Mouse (Mus musculus) C2C12 (cell line): Measurements from ENCODE around the gene Sun1. TPM values are rescaled to one million over a fixed set of nuclear protein-coding genes. Genes with fewer than 3 reads are reported as not detected.

Experiments
- H3K27me3 ChIP-seq: one replicate; pipeline ENCODE4 v1.6.1; 2011; ENCODE audit not compliant: control insufficient read depth, insufficient read depth, insufficient read length
- H3K36me3 ChIP-seq: one replicate; pipeline ENCODE4 v1.6.1; 2011; ENCODE audit not compliant: control insufficient read depth, insufficient read depth
- H3K4me3 ChIP-seq: one replicate; pipeline ENCODE4 v1.5.1; 2011; ENCODE audit warnings: mild to moderate bottlenecking, control low read depth; ENCODE audit not compliant: poor library complexity, insufficient read depth, severe bottlenecking
- H3K79me2 ChIP-seq: one replicate; pipeline ENCODE4 v1.6.1; 2011; ENCODE audit not compliant: control insufficient read depth, insufficient read depth
- H3K79me3 ChIP-seq: one replicate; pipeline ENCODE4 v1.6.1; 2011; ENCODE audit warnings: low read depth, control low read depth
- H3ac ChIP-seq: one replicate; pipeline ENCODE3; 2011; ENCODE audit warnings: low read depth; ENCODE audit not compliant: control insufficient read depth, insufficient read length
- CEBPB ChIP-seq: IDR thresholded peaks from one replicate; pipeline ENCODE4 v1.6.1; 2011; ENCODE audit warnings: low read depth, mild to moderate bottlenecking, control low read depth, moderate library complexity
- CTCF ChIP-seq: IDR thresholded peaks from one replicate; pipeline ENCODE4 v1.5.1; 2011; ENCODE audit not compliant: control insufficient read depth, insufficient read depth, insufficient read length
- FOSL1 ChIP-seq: IDR thresholded peaks from one replicate; pipeline ENCODE4 v1.8.0; 2011; ENCODE audit warnings: mild to moderate bottlenecking, low read length; ENCODE audit not compliant: poor library complexity, insufficient read depth, severe bottlenecking
- MAX ChIP-seq: IDR thresholded peaks from one replicate; pipeline ENCODE4 v1.6.1; 2011; ENCODE audit warnings: mild to moderate bottlenecking, control low read depth
- MYOD1 ChIP-seq: IDR thresholded peaks from one replicate; pipeline ENCODE4 v1.6.1; 2011; ENCODE audit warnings: low read depth; ENCODE audit not compliant: control insufficient read depth, insufficient read length
- MYOG ChIP-seq: IDR thresholded peaks from one replicate; pipeline ENCODE4 v1.6.1; 2011; ENCODE audit not compliant: control insufficient read depth, insufficient read length; ENCODE audit errors: extremely low read depth
- USF1 ChIP-seq: IDR thresholded peaks from one replicate; pipeline ENCODE4 v1.6.1; 2011; ENCODE audit warnings: low read depth, mild to moderate bottlenecking, control low read depth, moderate library complexity
- polyA plus RNA-seq: library from polyadenylated mRNA; unstranded; fragments of >200 nt; fragmentation: generic; extraction: Trizol; gene quantifications from one replicate; pipeline ENCODE4 v1.2.1, GENCODE M21; 2012; ENCODE audit warnings: missing spikeins

The Sun1 gene
- polyA plus RNA-seq, 1 experiment = 39.4 TPM

GRCm38 (mm10) chr5:139202127-139202526 lies 1.7 kb downstream of the Sun1 start:
- Histone ChIP-seq H3K79me2 (peaks cover 66% of the 10 kb centered on the region), H3K4me3 (no peak overlapping the region), H3ac (no peak overlapping the region), H3K27me3 (no peaks in the 10 kb centered on the region), H3K79me3 (peaks cover 55% of the 10 kb centered on the region), H3K36me3 (peaks cover 6% of the 10 kb centered on the region)
- no peak for TF ChIP-seq USF1
- TF ChIP-seq MYOG = no peak
- no peak for TF ChIP-seq CTCF
- no peak for TF ChIP-seq MYOD1
- no peak for TF ChIP-seq FOSL1
- TF ChIP-seq CEBPB = no peak
- no peak for TF ChIP-seq MAX

- peaks cover 65% of the 10 kb centered on the region for H3K79me3 ChIP-seq
- TF ChIP-seq MYOD1 (no peak), CTCF (no peak), MAX (no peak), MYOG (no peak), USF1 (no peak), CEBPB (no peak), FOSL1 (no peak)
- H3K36me3 ChIP-seq = peaks cover 6% of the 10 kb centered on the region
Observed at GRCm38 (mm10) chr5:139203312-139203711, 2.9 kb downstream of the Sun1 start.

GRCm38 (mm10) chr5:139206081-139206480 lies 5.6 kb downstream of the Sun1 start:
- Histone ChIP-seq H3ac (no peak overlapping the region), H3K79me2 (peaks cover 100% of the 10 kb centered on the region), H3K4me3 (no peak overlapping the region), H3K36me3 (peaks cover 18% of the 10 kb centered on the region), H3K27me3 (no peaks in the 10 kb centered on the region), H3K79me3 (peaks cover 83% of the 10 kb centered on the region)
- no peak for TF ChIP-seq MAX
- no peak for TF ChIP-seq CEBPB
- TF ChIP-seq USF1 = no peak
- no peak for TF ChIP-seq FOSL1
- no peak for TF ChIP-seq MYOD1
- no peak for TF ChIP-seq CTCF
- TF ChIP-seq MYOG = no peak

More at GRCm38 (mm10) chr5:139203312-139203711, 2.9 kb downstream of the Sun1 start:
- H3K27me3 ChIP-seq = no peaks in the 10 kb centered on the region
- H3K79me2 ChIP-seq = peaks cover 77% of the 10 kb centered on the region
- H3ac ChIP-seq = no peak overlapping the region
- no peak overlapping the region for H3K4me3 ChIP-seq

- peaks cover 18% of the 10 kb centered on the region for H3K36me3 ChIP-seq
- H3K79me3 ChIP-seq = peaks cover 79% of the 10 kb centered on the region
- H3K4me3 ChIP-seq = no peak overlapping the region
- peaks cover 97% of the 10 kb centered on the region for H3K79me2 ChIP-seq
- no peaks in the 10 kb centered on the region for H3K27me3 ChIP-seq
- no peak overlapping the region for H3ac ChIP-seq
- no peak for TF ChIP-seq MYOG
- TF ChIP-seq MAX = no peak
- TF ChIP-seq CEBPB = no peak
- TF ChIP-seq CTCF = no peak
- no peak for TF ChIP-seq FOSL1
- no peak for TF ChIP-seq USF1
- TF ChIP-seq MYOD1 = no peak
Observed at GRCm38 (mm10) chr5:139206525-139206924, 6.1 kb downstream of the Sun1 start.

GRCm38 (mm10) chr5:139208183-139208582 lies 7.7 kb downstream of the Sun1 start:
- Histone ChIP-seq H3K79me2 (peaks cover 97% of the 10 kb centered on the region), H3K4me3 (no peak overlapping the region), H3K79me3 (peaks cover 70% of the 10 kb centered on the region), H3ac (no peak overlapping the region), H3K36me3 (peaks cover 22% of the 10 kb centered on the region), H3K27me3 (no peaks in the 10 kb centered on the region)
- no peak for TF ChIP-seq MYOD1
- no peak for TF ChIP-seq MAX
- TF ChIP-seq CTCF = no peak
- no peak for TF ChIP-seq CEBPB
- no peak for TF ChIP-seq USF1
- no peak for TF ChIP-seq MYOG
- no peak for TF ChIP-seq FOSL1
